Mouse (Mus musculus) E14TG2a.4 (cell line): ENCODE measurements at regions not wholly inside any gene's neighbourhood (a gene's known extent, or its start where the extent isn't known, plus 50 kb on each side); places are given as distances from the start of the nearest gene placed in this dataset.

Experiments used
- H3K27me3 ChIP-seq: 2 replicates; pipeline ENCODE4 v1.6.1; 2014; ENCODE audit warnings: low read length, control low read depth; ENCODE audit not compliant: insufficient read depth
- H3K36me3 ChIP-seq: 2 replicates; pipeline ENCODE4 v1.6.1; 2014; ENCODE audit warnings: low read length, control low read depth; ENCODE audit not compliant: insufficient read depth
- H3K4me1 ChIP-seq: replicated peaks from 2 replicates; pipeline ENCODE4 v1.6.1; 2014; ENCODE audit warnings: low read depth, low read length, control low read depth
- H3K4me3 ChIP-seq: replicated peaks from 2 replicates; pipeline ENCODE4 v1.5.1; 2014; ENCODE audit warnings: mild to moderate bottlenecking, low read length
- H3K9me3 ChIP-seq: 2 replicates; pipeline ENCODE4 v1.6.1; 2014; ENCODE audit warnings: low read length, control low read depth
- CTCF ChIP-seq: conservative IDR thresholded peaks from 2 replicates; pipeline ENCODE4 v1.5.1; 2014; ENCODE audit warnings: low read length
- NANOG ChIP-seq: IDR thresholded peaks from 2 replicates; pipeline ENCODE4 v1.6.1; 2014; ENCODE audit warnings: borderline replicate concordance, low read length, mixed read lengths
- POU5F1 ChIP-seq: IDR thresholded peaks from 2 replicates; pipeline ENCODE4 v1.6.1; 2014; ENCODE audit warnings: low read length, borderline replicate concordance

DNA sequence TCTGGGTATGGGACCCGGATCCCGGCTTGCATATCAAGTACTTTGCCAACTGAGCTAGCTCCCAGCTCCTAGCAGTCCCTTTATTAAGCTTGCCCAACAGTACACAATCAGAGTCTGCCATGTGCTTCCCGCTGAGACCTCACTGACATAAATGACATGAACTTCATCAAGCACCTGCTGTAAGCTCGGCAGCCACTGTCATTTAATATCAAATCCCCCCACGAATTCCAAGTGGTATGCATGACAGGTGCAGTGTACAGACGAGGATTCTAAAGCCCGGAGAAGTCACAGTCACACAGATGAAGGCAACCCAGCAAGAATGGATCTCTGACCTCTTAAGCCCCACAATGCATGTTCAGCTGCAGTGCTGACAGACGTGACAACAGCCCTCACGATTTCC, 257.3 kb downstream of the Rybp start:
- H3K27me3 ChIP-seq = peaks cover 16% of the 10 kb centered on the region; the same call in 1 of the 2 replicates
- peaks cover 15% of the 10 kb centered on the region for H3K4me1 ChIP-seq
- no peak overlapping the region for H3K4me3 ChIP-seq
- no peaks in the 10 kb centered on the region; the same call in 1 of the 2 replicates for H3K9me3 ChIP-seq
- TF ChIP-seq POU5F1 = no peak
- no peak for TF ChIP-seq CTCF
- no peak for TF ChIP-seq NANOG
- no peaks in the 10 kb centered on the region for H3K36me3 ChIP-seq

DNA sequence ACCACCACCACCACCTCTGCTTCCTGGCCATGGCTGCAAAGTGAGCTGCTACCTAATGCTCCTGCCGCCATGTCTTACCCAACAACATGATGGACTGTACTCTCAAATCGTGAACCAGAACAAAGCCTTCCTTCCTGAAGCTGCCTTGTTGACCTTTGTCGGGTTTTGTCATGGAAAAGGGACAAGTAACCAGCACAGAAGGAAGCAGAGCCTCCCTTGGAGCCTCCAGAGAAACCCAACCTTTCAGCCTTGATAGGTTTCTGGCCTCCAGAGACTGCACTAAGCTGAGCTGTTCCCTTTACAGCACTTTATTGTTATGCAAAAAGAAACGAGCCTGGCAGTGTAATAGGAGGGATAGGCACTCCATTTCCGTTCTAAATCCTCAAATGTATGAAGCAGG, 259.8 kb downstream of the Rybp start:
- Histone ChIP-seq H3K9me3 (no peaks in the 10 kb centered on the region; the same call in 1 of the 2 replicates), H3K4me3 (no peak overlapping the region), H3K27me3 (peaks cover 12% of the 10 kb centered on the region; the same call in 1 of the 2 replicates), H3K36me3 (no peaks in the 10 kb centered on the region), H3K4me1 (peaks cover 15% of the 10 kb centered on the region)
- TF ChIP-seq NANOG (peak; percentile 56; the same call in 1 of the 2 replicates), POU5F1 (peak; percentile 87), CTCF (no peak)

DNA sequence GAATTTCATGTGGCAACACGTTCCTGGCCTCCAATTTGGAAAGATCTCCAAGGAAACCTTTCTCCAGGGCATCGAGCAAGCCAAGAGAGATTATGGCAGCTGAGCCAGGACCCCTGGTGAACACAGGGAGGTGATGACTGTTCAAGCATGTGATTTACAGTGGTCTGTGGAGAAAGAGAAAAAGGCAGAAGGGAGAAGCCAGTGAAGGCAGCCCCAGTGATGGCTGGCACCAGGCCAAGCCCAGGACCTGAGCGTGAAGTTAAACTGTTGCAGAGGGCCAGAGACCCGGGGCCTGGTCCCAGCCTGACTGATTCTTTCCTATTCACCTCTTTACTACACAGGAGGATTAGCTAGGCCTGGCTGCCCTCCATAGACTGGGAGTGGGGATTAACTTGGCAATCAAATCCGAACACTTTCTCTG, 261.7 kb downstream of the Rybp start:
- Histone ChIP-seq H3K4me1 (peaks cover 15% of the 10 kb centered on the region), H3K27me3 (peaks cover 14% of the 10 kb centered on the region), H3K9me3 (no peaks in the 10 kb centered on the region; the same call in 1 of the 2 replicates), H3K36me3 (no peaks in the 10 kb centered on the region), H3K4me3 (no peak overlapping the region)
- TF ChIP-seq CTCF = no peak
- TF ChIP-seq NANOG = no peak
- no peak for TF ChIP-seq POU5F1

- no peaks in the 10 kb centered on the region for H3K36me3 ChIP-seq
- no peaks in the 10 kb centered on the region for H3K9me3 ChIP-seq
- H3K4me3 ChIP-seq = no peak overlapping the region
- H3K27me3 ChIP-seq = peaks cover 8% of the 10 kb centered on the region; the same call in 1 of the 2 replicates
- H3K4me1 ChIP-seq = peaks cover 21% of the 10 kb centered on the region
- TF ChIP-seq NANOG (peak; percentile 25; the same call in 1 of the 2 replicates), CTCF (no peak)
Measured at GRCm38 (mm10) chr6:100023434-100024095, 263.7 kb downstream of the Rybp start.

DNA sequence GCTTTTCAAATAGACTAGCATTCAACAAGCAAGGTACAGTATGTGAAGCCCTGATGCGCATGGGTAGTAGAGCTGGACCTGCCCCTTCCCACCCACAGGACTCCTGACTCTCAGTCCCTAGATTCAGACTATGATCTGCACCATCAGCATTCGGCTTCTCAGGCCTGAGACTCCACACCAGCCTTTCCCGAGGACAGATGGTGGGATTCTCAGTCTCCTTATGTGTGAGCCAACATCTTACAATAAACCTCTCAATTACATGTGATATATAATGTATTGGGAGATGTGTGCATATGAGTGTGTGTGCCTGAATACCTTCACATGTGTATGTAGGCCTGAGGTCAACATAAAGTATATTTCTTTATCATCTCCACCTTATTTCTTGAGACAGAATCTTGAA, 268.3 kb downstream of the Rybp start:
- no peak for TF ChIP-seq POU5F1

GRCm38 (mm10) chr6:100013949-100014348, 273.3 kb downstream of the Rybp start:
- Histone ChIP-seq H3K36me3 (no peaks in the 10 kb centered on the region), H3K27me3 (peaks cover 7% of the 10 kb centered on the region; the same call in 1 of the 2 replicates), H3K9me3 (no peaks in the 10 kb centered on the region), H3K4me3 (no peak overlapping the region), H3K4me1 (no peaks in the 10 kb centered on the region; the same call in 1 of the 2 replicates)
- TF ChIP-seq POU5F1 (no peak), NANOG (no peak), CTCF (no peak)

More for the DNA sequence above, 268.3 kb downstream of the Rybp start:
- H3K36me3 ChIP-seq = no peaks in the 10 kb centered on the region
- peaks cover 6% of the 10 kb centered on the region; the same call in 1 of the 2 replicates for H3K4me1 ChIP-seq
- no peaks in the 10 kb centered on the region for H3K9me3 ChIP-seq
- peaks cover 8% of the 10 kb centered on the region; the same call in 1 of the 2 replicates for H3K27me3 ChIP-seq
- no peak overlapping the region for H3K4me3 ChIP-seq

DNA sequence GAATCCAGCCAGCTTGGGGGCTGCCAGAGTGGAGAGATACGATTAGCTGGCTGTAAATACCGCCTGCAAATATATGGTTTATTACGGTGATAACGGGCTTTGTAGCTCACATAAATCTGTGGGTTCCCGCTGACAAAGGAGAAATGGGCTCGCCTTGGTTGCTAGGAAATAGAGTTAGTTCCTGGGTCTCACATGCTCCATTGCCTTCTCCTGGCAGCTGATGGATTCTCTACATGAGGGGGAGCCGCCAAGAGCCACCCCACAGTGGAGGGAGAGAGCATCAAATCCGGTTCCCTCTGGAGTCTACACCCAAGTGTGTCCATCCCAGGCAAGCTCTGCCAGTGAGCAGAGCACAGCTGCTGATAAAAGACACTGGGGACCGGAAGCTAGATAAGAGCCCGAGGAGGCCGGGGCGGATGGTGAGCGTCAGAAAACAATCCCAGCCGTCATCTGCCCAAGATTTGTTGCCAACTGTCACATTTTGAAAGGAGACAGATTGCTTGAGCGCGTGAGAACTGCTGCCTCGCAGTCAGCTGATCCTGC, 275.7 kb downstream of the Rybp start:
- no peaks in the 10 kb centered on the region for H3K9me3 ChIP-seq
- no peak overlapping the region for H3K4me3 ChIP-seq
- H3K4me1 ChIP-seq = no peaks in the 10 kb centered on the region; the same call in 1 of the 2 replicates
- H3K27me3 ChIP-seq = peaks cover 7% of the 10 kb centered on the region; the same call in 1 of the 2 replicates
- H3K36me3 ChIP-seq = no peaks in the 10 kb centered on the region
- TF ChIP-seq POU5F1 (no peak), CTCF (no peak), NANOG (no peak)

- H3K36me3 ChIP-seq = no peaks in the 10 kb centered on the region
- H3K9me3 ChIP-seq = no peaks in the 10 kb centered on the region
Measured at GRCm38 (mm10) chr6:100010954-100011481, 276.3 kb downstream of the Rybp start.

More at GRCm38 (mm10) chr6:100010954-100011481, 276.3 kb downstream of the Rybp start:
- no peak for TF ChIP-seq CTCF
- no peak for TF ChIP-seq NANOG
- TF ChIP-seq POU5F1 = no peak
- H3K4me3 ChIP-seq = no peak overlapping the region
- H3K27me3 ChIP-seq = peaks cover 7% of the 10 kb centered on the region; the same call in 1 of the 2 replicates
- H3K4me1 ChIP-seq = no peaks in the 10 kb centered on the region; the same call in 1 of the 2 replicates
